Mouse (Mus musculus) liver, embryonic 11.5 days (tissue): Measurements from ENCODE around the gene Ceacam9. TPM values are rescaled to one million over a fixed set of nuclear protein-coding genes. Genes with fewer than 3 reads are reported as not detected.
"Not testable (repeated sequence)": the region's sequence is repeated elsewhere in the genome, so short reads cannot be mapped to it uniquely, and the experiment has no call there.

ENCODE experiments used
- ATAC-seq: fragments of 200-750 bp; cut with Nextera tagmentation; replicated peaks from 2 replicates; pipeline ENCODE4 v1.8.0; 2017; ENCODE audit warnings: moderate number of reproducible peaks, mild to moderate bottlenecking, moderate TSS enrichment, moderate library complexity; ENCODE audit not compliant: low FRiP score
- DNase-seq: peaks from one replicate; pipeline ENCODE4 v3.0.0-alpha.2; 2017; ENCODE audit warnings: low spot score
- H3K27ac ChIP-seq: fragments of 300-500 bp; sonication (generic); 2 replicates; pipeline ENCODE4 v1.5.1; 2014; ENCODE audit warnings: mild to moderate bottlenecking, low read depth, low read length, control low read depth
- H3K27me3 ChIP-seq: fragments of 300-500 bp; sonication (generic); replicated peaks from 2 replicates; pipeline ENCODE4 v1.6.1; 2014; ENCODE audit warnings: low read length, mixed read lengths; ENCODE audit not compliant: control insufficient read depth, insufficient read depth
- H3K36me3 ChIP-seq: fragments of 300-500 bp; sonication (generic); 2 replicates; pipeline ENCODE4 v1.6.1; 2014; ENCODE audit warnings: mild to moderate bottlenecking, low read length, moderate library complexity, mixed read lengths; ENCODE audit not compliant: control insufficient read depth, insufficient read depth
- H3K4me1 ChIP-seq: fragments of 300-500 bp; sonication (generic); replicated peaks from 2 replicates; pipeline ENCODE4 v1.6.1; 2014; ENCODE audit warnings: low read length, mixed read lengths; ENCODE audit not compliant: control insufficient read depth, insufficient read depth
- H3K4me2 ChIP-seq: fragments of 300-500 bp; sonication (generic); 2 replicates; pipeline ENCODE4 v1.6.1; 2014; ENCODE audit warnings: mild to moderate bottlenecking, control low read depth, moderate library complexity
- H3K4me3 ChIP-seq: fragments of 300-500 bp; sonication (generic); 2 replicates; pipeline ENCODE4 v1.5.1; 2014; ENCODE audit warnings: low read depth, low read length, control low read depth
- H3K9ac ChIP-seq: fragments of 300-500 bp; sonication (generic); 2 replicates; pipeline ENCODE4 v1.6.1; 2014; ENCODE audit warnings: low read depth, low read length, control low read depth
- H3K9me3 ChIP-seq: fragments of 300-500 bp; sonication (generic); 2 replicates; pipeline ENCODE4 v1.6.1; 2016; ENCODE audit warnings: low read length, inconsistent platforms, mixed read lengths; ENCODE audit not compliant: control insufficient read depth
- WGBS: fragments of 180-500 bp; shearing (Covaris S2); extraction: QIAGEN DNeasy Blood & Tissue Kit; methylation state at CpG from one replicate; pipeline ENCODE4 v1.1.7; 2014; 5-methylcytosine and 5-hydroxymethylcytosine counted together
- polyA plus RNA-seq: library from polyadenylated mRNA; unstranded; fragments of >200 nt; fragmentation: Nextera tagmentation; extraction: Ambion mirVana; gene quantifications from 2 replicates; pipeline ENCODE4 v1.2.1, GENCODE M21; 2014

The Ceacam9 gene
- not detected in 2 replicates for polyA plus RNA-seq

- Histone ChIP-seq H3K4me1 (no peaks in the 10 kb centered on the region), H3K9ac (no peak within 1 kb of the TSS), H3K4me2 (no peak within 1 kb of the TSS), H3K4me3 (no peak within 1 kb of the TSS), H3K27me3 (no peaks in the 10 kb centered on the region; the same call in 1 of the 2 replicates), H3K9me3 (no peaks in the 10 kb centered on the region), H3K36me3 (no peaks in the 10 kb centered on the region), H3K27ac (no peak within 1 kb of the TSS)
- DNase-seq (no peak), ATAC-seq (no peak)
- 74% methylated on average over 2 of the region's 2 CpGs for WGBS
These were observed at the start of gene Ceacam9 for GRCm38 (mm10) chr7:16721629-16722028. Gene Ceacam9 (plus strand): TSS chr7:16721929.

GRCm38 (mm10) chr7:16673823-16674222 lies 47.9 kb upstream of the Ceacam9 start:
- Histone ChIP-seq H3K27me3 (no peaks in the 10 kb centered on the region), H3K36me3 (no peaks in the 10 kb centered on the region), H3K9ac (no peak overlapping the region), H3K9me3 (no peaks in the 10 kb centered on the region), H3K4me3 (no peak overlapping the region), H3K27ac (no peak overlapping the region), H3K4me2 (no peak overlapping the region), H3K4me1 (no peaks in the 10 kb centered on the region)
- no peak for ATAC-seq
- no peak for DNase-seq
- WGBS, result 59% methylated on average over 1 of the region's 1 CpGs

DNA sequence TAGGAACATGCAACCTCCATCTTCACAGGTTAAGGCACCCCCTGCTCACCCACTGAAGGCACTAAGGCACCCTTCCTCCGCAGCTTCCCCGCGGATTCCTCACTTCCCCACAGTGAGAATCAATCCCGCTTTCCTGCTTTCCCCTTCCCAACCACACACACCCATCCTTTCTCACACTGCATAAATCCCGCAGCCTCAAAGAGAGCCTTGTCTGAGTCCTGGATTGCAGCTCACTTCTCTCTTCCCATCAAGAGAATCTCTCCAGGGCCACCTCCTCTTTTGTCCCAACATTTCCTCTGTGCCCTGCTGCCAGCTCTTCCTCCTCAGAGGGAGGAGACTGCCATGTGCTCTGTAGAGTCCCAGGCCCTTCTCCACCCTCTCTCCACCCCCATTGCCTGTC lies 47.0 kb upstream of the Ceacam9 start:
- H3K36me3 ChIP-seq, H3K27ac ChIP-seq, H3K9me3 ChIP-seq, H3K4me3 ChIP-seq, H3K9ac ChIP-seq, H3K4me1 ChIP-seq, H3K27me3 ChIP-seq, DNase-seq, H3K4me2 ChIP-seq, ATAC-seq: not testable (repeated sequence)
- WGBS, result 29% methylated on average over 5 of the region's 5 CpGs

GRCm38 (mm10) chr7:16675605-16676004 lies 46.1 kb upstream of the Ceacam9 start, which contains the start of gene Ceacam15:
Gene Ceacam15 (minus strand): TSS chr7:16675705.
- H3K36me3 ChIP-seq, result no peaks in the 10 kb centered on the region
- no peak within 1 kb of the TSS for H3K4me3 ChIP-seq
- H3K27ac ChIP-seq, result no peak within 1 kb of the TSS
- WGBS, result 53% methylated on average over 1 of the region's 1 CpGs
- H3K27me3 ChIP-seq, result no peaks in the 10 kb centered on the region
- no peak within 1 kb of the TSS for H3K4me2 ChIP-seq
- H3K9me3 ChIP-seq, result no peaks in the 10 kb centered on the region
- no peak within 1 kb of the TSS for H3K9ac ChIP-seq
- ATAC-seq (no peak), DNase-seq (no peak)
- no peaks in the 10 kb centered on the region for H3K4me1 ChIP-seq

GRCm38 (mm10) chr7:16680194-16680593 lies 41.5 kb upstream of the Ceacam9 start:
- H3K27me3 ChIP-seq, H3K9me3 ChIP-seq, H3K4me2 ChIP-seq, H3K27ac ChIP-seq, H3K36me3 ChIP-seq, H3K9ac ChIP-seq, ATAC-seq, DNase-seq, H3K4me3 ChIP-seq, H3K4me1 ChIP-seq: not testable (repeated sequence)
- WGBS, result 41% methylated on average over 3 of the region's 3 CpGs

- Histone ChIP-seq H3K9me3 (peaks cover 3% of the 10 kb centered on the region; the same call in 1 of the 2 replicates), H3K27ac (no peak overlapping the region), H3K9ac (no peak overlapping the region), H3K27me3 (no peaks in the 10 kb centered on the region), H3K4me3 (no peak overlapping the region), H3K4me1 (no peaks in the 10 kb centered on the region), H3K36me3 (no peaks in the 10 kb centered on the region), H3K4me2 (no peak overlapping the region)
- ATAC-seq, result no peak
- no peak for DNase-seq
- 52% methylated on average over 5 of the region's 5 CpGs for WGBS
These were observed 32.5 kb upstream of the Ceacam9 start for GRCm38 (mm10) chr7:16689196-16689595.

DNA sequence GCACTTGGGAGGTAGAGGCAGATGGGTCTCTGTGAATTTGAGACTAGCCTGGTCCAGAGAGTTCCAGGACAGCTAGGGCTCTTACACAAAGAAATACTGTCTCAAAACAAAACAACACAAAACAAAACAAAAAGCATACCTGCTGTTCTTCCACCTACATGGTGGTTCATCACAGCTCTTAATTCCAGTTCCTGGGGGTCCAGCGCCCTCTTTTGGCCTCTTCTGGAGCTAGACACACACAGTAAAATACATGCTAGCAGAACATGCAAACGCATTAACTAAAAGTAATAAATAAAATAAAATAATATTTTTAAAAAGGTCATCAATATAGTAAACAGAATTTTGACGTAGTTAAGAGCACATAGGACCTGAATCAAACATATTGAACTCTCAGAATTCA lies 26.7 kb upstream of the Ceacam9 start:
- Histone ChIP-seq H3K27ac (no peak overlapping the region), H3K4me3 (no peak overlapping the region), H3K36me3 (no peaks in the 10 kb centered on the region), H3K9me3 (no peaks in the 10 kb centered on the region), H3K9ac (no peak overlapping the region), H3K27me3 (no peaks in the 10 kb centered on the region), H3K4me2 (no peak overlapping the region), H3K4me1 (no peaks in the 10 kb centered on the region)
- WGBS, result 33% methylated on average over 3 of the region's 3 CpGs
- DNase-seq (no peak), ATAC-seq (no peak)

DNA sequence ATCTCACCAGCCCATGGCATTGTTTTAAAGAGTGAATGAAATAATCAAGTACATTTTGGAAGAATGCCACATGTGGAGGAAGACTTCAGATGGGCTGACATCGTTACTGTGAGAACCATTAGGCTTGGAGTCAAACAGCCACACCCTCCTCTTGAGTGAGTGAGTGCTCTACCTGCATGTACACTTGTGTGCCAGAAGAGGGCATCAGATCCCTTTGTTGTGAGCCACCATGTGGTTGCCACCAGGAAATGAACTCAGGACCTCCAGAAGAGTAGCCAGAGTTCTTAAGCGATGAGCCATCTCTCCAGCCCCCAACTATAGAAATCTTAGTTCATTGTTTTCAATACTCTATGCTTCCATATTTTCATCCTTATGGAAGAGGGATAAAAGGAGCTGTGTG lies 22.7 kb upstream of the Ceacam9 start:
- Histone ChIP-seq H3K27me3 (no peaks in the 10 kb centered on the region), H3K9me3 (no peaks in the 10 kb centered on the region), H3K36me3 (no peaks in the 10 kb centered on the region), H3K4me1 (no peaks in the 10 kb centered on the region), H3K4me2 (no peak overlapping the region), H3K27ac (no peak overlapping the region), H3K9ac (no peak overlapping the region), H3K4me3 (no peak overlapping the region)
- no peak for ATAC-seq
- 26% methylated on average over 2 of the region's 2 CpGs for WGBS
- DNase-seq, result no peak

DNA sequence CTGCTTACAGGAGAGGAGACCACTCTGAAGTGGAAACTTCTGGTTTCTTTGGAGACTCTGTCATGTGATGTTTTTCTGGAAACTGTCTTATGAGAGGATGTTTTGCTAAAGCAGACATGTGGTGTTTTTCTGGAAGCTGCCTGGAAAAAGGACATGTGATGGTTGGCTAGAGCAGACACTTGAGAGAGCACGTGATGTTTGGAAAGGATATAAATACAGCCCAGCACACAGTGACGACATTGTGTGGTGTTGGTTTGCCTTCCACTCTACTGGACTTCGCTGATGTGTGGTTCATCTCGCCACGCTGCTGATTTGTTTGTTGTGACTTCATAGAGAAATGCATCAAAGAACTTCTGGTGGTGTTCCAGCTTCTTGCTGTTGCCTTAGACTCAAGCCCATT lies 21.1 kb upstream of the Ceacam9 start:
- H3K9ac ChIP-seq, result no peak overlapping the region
- no peak overlapping the region for H3K4me3 ChIP-seq
- ATAC-seq, result no peak

More for the DNA sequence above, 21.1 kb upstream of the Ceacam9 start:
- Histone ChIP-seq H3K27ac (no peak overlapping the region), H3K4me2 (no peak overlapping the region), H3K4me1 (no peaks in the 10 kb centered on the region), H3K9me3 (no peaks in the 10 kb centered on the region), H3K36me3 (no peaks in the 10 kb centered on the region), H3K27me3 (no peaks in the 10 kb centered on the region)
- WGBS, result 69% methylated on average over 5 of the region's 5 CpGs
- DNase-seq, result no peak
